Mouse (Mus musculus) skeletal muscle tissue, adult 2 months (tissue): ENCODE measurements at regions not wholly inside any gene's neighbourhood (a gene's known extent, or its start where the extent isn't known, plus 50 kb on each side); places are given as distances from the start of the nearest gene placed in this dataset.

Source experiments
- DNase-seq: peaks from one replicate; pipeline ENCODE4 v3.0.0-alpha.2; 2012; ENCODE audit warnings: low read depth, low spot score

DNA sequence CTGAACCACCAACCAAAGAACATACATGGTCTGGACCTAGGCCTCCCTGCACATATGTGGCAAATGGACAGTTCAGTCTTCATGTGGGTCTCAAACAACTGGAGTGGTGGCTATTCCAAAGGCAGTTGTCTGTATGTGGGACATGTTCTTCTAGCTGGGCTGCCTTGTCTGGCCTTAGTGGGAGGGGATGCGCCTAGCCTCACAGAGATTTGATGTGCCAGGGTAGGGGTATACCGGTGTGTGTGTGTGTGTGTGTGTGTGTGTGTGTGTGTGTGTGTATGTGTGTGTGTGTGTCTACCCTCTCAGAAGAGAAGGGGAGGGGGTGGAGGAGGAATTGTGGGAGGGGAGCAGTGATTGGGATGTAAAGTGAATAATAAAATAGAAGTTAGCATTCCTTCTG lies 344.0 kb downstream of the Dhx35 start:
- DNase-seq, result no peak

DNA sequence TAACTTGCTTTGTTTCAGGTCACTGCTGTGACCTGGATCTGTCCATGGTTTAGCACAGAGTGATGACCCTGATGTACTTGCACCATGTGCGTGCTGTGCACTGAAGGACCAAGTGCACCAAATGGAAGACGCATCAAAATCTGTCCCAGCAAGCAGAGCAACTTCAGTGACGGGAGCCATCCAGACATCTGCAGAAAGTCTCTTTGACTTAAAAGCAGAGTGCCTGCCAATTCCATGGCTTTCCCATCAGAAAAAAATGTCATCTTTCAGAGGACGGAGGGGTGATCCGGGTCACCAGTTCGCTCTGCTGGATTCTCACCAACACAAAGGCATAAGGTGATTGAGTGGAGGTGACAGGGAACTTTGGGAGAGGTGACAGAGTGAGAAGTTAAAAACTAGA lies 351.4 kb downstream of the Dhx35 start:
- DNase-seq, result no peak

DNA sequence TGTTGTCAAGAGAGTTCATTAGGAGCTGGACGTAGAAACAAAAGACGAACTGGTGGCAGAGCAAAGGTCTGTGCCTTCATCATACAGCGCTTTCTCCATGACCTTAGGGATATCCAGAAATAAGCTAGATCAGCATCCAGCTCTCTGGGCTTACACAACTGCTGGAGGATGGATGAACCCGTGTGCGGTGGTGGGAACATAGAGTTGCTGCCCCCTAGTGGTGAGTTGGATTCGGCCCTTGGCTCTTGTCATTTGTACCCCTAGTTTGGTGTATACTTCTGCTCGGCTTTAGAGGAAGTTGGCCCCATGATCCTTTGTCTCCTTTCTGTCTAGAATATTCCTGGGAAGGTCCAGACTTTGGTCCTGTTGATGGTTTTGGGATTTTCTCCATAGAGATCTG lies 369.4 kb downstream of the Dhx35 start:
- DNase-seq, result peak; percentile 34

DNA sequence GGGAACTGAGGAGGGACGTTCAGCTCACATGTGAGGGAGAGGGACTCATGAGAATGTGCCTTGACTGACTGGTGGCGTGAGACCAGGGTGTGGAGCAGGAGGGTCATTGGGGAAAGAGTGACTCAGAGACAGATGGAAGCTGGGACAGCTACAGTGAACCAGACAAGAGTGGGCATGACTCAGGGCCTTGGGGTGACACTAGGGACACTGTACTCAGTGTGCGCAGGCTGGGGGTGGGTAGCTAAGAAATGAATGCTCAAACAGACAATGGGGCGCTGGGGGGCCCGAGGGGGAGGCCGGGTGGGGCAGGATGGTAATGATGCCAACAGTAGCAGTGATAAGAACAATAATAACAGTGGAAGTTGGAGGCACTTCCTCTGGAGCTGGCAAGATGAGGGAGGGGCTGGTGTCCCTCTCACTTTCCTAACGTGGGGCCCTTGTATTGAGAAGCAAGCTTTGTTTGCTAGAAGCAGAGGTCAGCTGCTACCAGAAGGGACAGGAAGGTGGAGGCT lies 374.0 kb downstream of the Dhx35 start:
- no peak for DNase-seq

DNA sequence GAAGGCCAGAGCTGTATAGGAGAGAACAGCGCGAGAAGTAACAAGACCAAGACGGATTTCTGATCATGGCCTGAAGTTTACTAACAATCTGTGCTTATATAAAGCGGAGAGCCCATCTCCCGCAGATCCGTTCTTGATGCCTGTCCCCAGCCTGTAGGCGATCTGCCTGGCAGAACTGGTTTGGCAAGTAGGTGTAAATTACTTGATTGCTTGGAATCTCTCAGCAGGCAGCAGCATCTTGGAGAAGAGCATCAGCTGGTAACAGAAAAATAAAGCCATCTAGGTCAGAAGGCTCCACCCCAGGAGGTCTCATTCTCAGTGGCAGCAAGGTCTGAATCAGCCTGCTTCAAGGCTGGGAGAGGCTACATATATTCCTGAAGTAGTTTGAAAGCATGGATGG lies 401.5 kb downstream of the Dhx35 start:
- no peak for DNase-seq

DNA sequence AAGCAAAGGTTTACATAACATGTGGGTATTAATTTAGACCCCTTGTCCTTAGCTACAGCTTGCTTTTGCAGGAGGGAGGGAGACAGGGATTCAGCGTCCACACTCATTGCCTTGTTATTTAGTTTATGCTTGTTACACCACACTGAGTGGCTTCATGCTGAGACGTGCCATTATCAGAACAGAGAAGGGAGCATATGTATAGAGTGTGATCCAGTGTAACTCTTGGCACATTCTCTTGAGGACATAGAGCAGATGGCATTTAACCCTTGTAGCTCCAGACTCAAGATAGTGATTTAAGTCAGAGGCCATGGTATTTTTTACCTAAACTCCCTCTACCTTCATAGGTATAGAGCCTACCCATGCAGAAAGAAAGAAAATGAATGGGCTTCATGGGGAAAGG lies 437.7 kb downstream of the Dhx35 start:
- no peak for DNase-seq

DNA sequence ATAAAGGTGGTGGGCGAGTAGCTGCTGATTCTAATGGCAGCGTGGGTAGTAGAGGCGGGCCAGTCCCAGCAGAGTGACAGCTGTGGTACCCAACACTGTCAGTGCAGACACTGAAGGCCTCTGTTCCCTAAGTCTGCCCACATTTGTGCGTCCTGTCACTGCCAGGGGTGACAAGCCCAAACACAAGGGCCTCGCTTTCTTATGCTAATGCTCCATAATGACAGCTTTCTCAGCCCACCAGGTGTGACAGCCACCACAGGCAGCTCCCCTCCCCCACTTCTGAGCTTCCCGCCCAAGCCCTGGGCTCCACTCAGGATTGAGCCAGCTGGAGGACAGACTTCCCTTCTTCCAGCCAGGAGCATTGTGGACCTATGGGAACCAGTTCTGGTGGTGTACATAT lies 440.4 kb downstream of the Dhx35 start:
- no peak for DNase-seq

DNA sequence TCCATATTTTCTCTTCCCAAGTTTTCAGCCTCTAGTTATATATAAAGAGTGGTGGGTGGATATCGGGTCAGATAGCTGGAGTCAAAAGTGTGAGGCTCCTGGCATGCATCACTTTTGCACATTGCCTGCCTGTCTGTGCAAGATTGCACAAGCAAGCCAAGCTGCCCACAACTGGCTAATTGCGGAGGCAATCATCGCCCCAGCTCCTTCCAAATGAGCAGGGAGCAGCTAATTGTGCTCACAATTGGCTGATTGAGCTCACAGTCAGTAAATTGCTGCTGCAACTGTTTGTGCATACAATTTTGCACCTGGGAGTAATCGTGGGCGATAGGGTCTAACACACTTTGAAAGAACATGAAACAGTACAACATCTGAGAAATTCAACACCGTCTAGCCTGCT lies 455.5 kb downstream of the Dhx35 start:
- DNase-seq, result no peak

DNA sequence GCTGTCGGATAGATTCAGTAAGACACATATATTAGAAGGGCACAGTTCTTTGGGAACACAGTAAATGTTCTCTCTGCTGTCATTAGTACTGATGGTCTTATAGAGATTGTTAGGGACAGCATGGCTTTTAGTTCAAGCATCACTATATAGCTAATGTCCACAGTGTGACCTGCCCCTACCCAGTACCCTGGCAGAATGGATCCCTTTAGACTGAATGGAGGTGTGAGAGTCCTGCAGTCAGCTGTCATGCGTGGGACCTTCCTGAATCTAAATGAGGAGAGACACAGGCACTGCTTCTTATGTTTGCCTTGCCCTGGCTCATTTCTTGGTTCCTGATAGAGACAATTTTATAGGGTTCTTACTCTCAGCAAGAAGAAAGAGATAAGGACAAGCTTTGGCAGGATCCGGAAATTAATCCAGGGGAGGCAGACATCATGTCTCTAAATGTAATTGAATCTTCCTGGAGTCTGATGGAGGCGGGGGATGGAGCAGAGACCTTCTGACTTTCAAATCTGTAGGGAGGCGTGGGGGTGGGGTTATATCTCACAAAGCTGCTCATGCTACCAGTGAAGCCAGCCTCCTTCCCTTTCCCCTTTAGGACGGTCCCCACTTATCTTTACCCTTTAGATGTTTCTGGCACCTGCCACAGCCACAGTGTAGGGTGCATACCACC lies 456.5 kb downstream of the Dhx35 start:
- DNase-seq, result no peak

DNA sequence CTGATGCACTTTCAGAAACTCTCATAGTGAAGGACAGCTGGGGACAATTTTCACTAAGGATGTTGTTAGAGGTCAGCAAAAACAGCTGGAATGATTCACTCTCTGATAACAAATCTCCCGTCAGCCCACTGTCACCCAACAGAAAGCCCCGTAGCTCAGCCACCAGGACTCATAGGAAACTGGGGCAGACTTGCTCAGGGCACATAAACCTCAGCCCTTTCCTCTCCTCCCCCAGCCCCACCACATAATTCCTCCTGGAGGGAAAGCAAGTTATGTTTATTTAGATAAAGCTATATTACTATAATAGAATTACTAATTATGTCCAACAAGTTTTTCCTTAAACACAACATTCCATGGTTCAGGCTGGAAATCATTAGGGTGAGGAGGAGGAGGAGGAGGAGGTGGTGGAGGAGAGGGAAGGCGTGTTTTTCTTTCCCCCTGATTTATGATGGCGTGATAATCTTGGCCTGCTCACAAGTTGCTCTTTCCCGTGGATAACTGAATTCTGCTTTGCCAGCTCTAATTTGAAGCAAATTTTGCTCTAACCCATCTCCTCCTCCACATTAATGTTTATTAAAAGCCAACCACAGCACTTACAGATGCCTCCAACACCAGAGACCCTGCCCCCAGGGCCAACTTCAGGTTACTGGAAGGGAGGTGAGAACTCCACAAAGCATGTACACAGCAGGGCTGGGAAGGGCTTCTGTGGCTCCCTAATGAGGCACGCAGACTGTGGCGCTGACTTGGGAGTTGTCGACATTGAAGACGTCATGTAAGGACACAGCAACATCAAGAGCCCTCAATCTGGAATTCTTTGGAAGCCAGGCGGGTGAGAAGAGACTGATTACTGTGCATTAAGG lies 475.8 kb downstream of the Dhx35 start:
- DNase-seq, result no peak

DNA sequence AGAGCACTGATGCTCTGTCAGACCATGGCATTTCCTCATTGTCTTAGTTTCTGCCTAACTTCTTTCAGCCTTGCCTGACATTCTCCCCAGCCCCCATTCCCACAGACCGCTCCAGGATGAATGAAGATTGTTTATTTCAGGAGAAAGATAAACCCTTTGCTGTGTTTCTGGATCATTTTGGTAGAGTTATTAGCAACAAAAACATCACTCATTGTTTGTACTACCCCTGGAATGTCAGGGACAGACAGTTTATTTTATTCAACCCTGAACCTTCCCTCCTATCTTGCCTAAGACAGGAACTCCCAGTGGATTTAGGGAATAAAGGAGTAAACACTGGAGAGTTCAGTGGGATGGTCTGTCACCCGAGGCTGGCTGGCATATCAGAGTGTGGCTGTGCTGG lies 484.3 kb downstream of the Dhx35 start:
- no peak for DNase-seq

DNA sequence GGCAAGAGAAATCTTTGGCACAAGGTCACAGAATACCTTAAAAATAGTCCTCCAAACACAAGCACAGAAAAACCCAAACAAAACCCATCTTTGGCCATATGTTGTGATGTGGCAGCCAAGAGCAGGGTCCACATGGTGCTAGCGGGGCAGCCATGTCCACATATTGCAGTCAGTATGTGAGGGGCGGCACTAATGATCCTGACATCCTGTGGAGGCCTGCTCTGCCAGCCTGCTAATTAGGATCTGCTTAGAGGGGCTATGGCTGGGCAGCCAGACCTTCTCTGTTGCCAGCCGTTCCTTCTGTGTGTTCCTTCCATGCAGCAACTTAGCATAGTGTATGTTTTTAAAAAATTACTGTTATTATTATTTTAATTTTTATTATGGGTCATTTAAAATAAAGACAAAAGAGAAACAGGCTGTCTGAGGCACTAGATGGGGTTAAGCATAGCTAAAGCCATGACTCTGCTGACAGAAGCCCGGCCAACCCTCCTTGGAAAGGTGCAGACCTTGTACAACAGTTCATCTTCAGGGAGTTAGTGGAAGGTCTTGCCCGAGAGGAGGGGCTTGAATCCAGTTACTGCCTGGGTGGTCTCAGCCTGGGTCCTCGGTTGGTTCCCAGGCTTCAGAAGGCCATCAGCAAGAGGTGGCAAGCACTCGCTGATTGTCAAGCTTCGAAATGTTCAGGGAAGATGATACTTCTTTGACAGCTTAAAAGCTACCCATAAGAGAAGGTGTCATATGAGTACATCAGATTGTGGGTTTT lies 487.1 kb downstream of the Dhx35 start:
- DNase-seq, result no peak

DNA sequence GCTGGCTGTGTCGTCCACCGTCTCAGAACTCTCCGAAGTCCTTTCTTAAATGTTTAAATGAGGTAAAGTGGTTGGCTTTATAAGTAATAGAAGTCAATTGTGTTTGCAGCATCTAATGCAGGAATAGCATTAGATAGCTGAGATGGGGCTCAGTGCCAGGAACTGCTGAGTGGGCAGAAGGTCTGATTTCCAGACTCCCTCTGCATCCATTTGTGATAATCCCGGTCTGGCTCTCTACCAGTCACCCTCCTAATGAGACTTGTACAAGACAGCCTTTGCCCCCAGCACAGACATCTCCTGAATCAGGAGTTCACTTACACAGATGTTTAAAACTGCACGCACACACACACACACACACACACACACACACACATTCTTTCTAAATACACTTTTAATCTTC lies 489.5 kb downstream of the Dhx35 start:
- DNase-seq, result no peak

DNA sequence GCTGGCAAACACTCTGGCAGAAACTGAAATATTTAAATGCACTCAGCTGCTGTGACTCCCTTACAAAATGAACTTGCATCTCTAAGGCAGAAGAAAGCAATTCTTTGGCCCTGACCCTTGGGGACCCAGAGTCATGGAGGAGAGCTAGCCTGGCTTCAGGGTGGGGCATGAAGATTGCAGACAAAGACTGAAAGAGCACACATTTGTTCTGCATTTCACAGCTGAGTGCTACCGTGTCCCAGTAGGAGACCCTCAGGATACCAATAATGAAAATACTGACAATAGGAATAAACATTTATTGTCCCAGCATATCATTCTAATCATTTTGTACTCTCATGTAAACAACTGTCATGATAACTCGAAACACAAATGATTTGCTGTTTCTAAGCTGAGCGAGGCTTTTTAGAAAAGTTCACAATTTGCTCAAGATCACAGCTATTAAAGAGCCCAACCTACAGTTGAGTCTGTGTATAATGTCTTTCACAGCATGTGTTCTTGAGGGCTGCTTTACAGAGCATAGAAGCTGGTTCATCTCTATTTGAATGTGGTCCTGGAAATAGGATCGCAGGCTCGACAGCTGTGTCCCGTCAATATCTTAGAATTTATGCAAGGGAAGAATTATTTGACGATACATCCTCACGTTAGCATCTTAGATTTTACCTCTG lies 490.1 kb downstream of the Dhx35 start:
- no peak for DNase-seq

DNA sequence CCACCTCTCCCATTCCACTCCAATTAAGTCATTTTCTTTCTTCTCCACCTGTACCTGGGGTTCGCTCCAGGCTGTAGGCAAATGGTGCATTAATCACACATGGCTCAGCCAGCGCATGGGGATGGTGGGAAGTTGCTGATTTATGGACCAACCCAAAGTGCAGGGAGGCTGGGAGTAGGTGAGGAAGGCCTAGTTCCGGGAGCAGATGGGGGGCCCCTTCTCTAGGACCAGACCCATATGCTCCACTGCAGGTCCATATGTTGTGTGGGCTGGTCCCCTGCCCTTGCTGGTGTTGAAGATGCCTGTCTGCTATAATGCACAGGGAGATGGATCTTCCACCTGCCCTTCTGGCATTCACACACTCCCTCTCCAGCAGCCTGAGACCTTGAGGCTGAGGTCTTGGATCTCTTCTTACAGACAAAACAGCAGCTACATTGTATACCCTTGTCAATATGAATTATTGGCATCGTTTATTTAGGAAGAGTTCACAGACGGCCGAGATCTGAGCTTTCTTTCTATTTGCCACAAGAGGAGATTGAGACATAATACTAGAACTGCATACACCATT lies 493.5 kb downstream of the Dhx35 start:
- no peak for DNase-seq

DNA sequence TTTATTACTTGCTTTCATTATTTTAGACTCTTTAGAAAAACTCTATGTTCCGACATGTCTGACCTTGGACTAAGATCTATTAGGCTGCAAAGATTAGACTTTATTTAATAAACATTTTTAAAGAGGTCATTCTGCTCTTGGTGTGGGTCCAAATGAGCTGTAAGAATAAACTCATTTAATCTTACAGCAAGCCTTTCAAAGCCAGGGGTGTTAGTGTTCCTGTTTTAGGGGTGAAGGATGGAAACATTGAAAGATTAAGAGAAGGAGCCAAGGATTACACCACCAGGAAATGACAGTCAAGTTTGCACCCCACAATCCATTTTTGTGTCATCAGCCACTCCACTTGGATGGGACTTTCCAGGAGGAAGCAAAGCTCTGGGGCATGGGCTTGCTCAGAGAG lies 495.5 kb downstream of the Dhx35 start:
- DNase-seq, result no peak

DNA sequence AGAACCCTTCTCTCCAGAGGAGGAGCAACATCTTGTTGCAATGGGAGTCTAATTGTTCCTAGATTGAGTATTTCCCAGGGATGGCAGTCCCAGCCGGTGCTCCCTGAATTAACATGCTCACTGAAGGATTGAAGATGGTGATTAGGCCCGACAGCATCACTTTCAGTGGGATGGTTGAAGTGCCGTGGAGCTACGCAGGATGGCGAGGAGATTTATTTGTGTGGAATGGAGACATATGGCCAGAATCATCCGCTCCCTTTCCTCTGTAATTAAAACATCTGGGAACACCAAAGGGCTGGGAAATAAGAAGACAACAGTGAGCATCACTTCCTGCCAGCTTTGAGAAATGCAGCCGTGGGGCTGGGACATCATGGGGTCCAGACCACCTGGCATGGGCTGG lies 512.4 kb downstream of the Dhx35 start:
- no peak for DNase-seq

DNA sequence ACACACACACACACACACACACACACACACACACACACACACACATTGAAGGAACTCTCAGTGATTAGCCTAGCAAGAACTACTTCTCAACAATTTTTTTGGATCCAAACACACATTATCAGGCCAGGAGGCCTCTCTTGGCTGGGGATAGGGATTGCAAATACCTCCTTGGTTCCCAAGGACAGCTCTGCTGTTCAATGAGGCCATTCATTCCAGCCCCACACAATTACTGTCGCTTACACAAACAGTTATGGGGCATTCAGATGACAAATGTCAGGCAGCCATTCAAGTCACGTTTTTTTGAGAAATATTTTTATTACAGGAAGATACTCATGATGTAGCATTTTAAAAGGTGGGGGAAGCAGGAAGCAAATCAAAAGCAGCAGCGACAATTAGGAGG lies 540.1 kb downstream of the Dhx35 start:
- peak; percentile 52 for DNase-seq

DNA sequence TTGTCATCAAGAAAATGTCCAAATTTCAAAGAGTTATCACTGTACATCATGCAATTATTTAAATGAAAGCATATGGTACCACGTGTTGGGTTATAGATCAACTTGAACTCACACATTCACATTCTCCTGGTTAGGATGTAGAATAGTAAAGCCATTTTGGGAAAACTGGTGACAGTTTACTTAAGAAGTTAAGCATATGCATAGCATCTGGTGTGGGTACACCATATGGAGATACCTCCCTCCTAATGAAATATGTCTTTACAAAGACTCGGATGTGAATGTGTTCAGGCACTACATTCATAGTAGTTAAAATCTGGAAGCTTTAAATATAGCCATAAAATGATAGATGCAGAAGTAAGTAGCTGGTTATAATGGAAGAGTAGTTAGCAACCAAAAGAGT lies 542.0 kb downstream of the Dhx35 start:
- no peak for DNase-seq

DNA sequence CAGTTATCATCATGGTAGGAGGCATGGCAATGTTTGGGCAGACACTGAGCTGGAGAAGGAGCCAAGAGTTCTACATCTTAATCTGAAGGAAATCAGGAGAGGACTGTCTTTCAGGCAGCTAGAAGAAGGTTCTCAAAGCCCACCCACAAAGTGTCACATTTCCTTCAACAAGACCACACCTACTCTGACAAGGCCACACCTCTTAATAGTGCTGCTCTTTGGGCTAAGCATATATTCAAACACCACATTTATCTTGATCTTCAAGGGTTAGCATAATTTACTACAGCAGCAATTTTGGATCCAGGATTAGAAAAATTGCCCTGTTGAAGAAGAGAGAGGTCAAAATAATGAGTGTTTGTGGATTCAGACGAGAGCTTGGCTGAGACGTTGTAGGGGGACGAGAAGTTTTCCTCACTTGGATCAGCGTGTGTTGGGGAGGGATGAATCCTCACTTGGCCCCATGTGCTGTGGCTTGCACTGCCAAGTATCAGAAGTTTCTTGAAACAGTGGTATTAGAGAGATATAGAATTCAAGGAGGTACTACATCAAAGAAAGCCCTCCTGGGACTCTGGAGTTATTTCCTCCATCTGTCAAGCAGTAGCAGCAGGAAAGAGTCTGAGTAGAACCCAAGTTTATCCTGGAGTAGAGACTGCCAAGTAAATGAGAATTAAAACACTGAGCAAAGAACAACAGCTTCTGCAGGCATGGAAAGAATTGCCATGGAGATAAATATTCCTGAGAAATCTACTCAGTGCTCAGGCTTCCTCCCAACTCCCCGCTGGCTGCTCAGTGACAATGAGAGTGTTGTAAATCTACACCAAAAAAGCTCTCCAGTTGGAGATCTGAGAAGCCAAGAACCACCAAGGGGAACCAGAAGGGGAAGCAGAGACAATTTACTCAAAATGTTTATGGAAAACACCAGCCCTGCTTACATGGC lies 549.3 kb downstream of the Dhx35 start:
- DNase-seq, result peak; percentile 53
